Mouse (Mus musculus): ENCODE data around the gene Rbbp8nl.
"Not testable (repeated sequence)": the region's sequence is repeated elsewhere in the genome, so short reads cannot be mapped to it uniquely, and the experiment has no call there.

Rbbp8nl gene

DNA sequence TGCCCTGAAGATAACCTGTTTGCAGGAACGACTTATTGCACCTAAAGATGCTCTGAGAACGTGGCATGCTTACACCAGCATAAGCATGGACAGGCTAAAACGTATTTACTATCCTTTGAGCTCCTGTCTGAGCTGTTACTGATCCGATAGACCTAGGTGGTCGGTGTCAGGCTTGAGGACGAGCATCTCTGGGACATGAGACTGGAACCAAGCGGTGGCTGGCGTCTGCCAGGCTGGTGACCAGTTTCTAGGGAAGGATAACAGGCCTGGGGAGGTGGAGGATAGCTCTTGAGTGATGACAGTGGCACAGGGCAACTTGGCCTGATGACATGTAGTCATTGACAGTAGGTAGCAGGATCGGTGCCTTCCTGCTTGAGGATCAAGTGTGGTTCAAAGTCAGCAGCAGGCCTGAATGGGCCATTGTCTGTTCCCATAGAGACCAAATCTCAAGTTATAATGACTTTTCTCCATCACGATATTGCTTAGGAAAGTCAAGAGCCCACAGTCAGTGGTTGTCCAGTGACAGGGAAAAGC lies 30.7 kb downstream of the Rbbp8nl start:
- DNase-seq (ENCODE audit: extremely low spot score, low read depth, low spot score) = not testable (repeated sequence)

DNA sequence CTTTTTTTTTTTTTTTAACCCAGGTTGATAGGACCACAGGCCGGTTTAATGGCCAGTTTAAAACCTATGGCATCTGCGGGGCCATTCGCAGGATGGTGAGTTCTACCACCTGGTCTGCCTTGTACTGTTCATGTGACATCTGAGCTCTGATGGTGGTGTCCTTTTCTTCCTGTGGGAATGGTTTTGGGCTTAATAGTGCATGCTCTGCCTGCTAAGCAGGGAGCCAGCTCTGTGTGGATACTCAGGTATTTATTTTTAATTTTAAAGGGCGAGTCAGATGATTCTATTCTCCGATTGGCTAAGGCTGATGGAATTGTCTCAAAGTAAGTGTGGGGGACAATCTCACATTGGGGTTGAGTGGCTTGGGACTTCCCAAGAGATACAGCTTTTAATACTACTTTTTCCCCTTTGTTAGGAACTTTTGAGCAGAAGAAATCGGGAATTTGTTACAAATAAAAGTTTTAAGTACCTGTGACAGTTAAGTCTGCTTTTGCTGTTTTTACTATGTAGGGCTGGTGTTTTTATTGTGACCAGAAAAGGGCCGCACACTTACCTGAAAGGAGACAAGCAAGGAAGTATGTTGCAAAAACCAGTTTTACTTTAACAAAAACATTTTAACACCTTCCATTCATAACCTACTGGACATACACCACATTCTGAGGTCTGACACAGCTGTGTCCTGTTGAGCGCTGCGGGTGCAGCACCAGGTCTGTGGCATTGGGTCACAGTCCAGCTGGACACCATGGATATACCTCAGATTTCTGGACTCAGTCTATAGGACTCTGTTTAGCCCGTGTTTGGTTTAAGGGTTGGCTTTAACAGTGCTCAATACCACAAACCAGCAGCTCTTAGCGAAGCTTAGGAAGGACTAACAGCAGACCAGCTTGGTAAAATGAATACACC lies 31.5 kb downstream of the Rbbp8nl start:
- DNase-seq (ENCODE audit: extremely low spot score, low read depth, low spot score) = no peak

DNA sequence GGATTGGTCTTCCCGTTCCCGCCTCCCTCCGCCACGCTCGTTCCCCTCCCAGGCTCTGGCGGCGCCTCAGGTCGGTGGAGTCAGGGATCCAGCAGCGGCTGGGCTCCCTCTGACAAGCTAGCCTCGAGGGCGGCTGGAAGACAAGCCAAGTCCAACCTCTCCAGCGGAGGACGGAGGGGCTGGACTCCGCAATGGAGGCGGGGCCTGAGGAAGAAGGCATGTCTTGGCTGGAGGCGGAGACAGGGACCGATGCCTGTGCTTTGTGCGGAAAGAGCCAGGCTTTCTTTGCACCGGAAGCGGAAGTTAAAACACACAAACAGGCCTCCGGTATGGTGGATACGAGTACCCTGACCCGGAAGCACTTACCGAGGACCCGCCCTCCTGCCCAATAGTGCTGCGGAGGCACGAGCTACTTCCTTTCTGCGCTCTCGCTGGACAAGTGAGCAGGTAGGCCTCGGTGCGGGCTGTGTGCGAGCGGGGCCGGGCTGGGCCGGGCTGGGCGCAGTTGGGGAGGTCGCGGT lies 32.6 kb downstream of the Rbbp8nl start, which contains the start of gene Rps21:
Gene Rps21 (plus strand): TSS at position 377 of the 521 bp plus-strand sequence.
- DNase-seq (ENCODE audit: extremely low spot score, low read depth, low spot score) = peak; percentile 98

DNA sequence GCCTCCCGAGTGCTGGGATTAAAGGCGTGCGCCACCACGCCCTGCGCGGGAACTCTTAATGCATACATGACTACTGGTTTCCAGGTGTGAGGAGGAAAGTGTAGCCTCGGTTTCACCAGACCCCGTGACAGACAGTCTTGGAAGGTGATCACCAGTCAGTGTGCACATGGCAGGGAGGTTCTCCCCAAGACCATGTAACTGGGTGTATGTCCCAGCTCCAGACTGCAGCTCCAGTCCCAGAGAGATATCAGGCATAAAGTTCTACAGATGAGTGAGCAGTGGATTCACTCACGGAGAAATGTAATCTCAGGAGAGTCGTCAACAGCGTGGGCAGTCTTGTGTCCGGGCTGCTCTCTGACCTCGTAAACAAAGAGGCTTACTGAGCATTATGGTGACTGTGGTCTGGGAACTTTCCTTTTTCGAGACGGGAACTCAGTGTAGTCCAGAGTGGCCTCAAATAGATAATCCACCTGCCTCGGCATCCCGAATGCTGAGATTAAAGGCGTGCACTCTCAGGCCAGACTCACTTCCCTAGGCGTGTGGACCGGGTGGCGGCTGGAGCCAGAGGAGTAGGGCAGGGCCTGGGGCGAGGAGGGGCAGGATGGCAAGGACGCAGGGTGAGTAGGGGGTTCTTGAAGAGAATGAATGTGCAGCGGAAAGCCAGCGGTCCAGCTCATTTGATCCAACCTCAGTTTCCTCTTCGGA lies 33.2 kb downstream of the Rbbp8nl start:
- no peak for DNase-seq (ENCODE audit: extremely low spot score, low read depth, low spot score)

DNA sequence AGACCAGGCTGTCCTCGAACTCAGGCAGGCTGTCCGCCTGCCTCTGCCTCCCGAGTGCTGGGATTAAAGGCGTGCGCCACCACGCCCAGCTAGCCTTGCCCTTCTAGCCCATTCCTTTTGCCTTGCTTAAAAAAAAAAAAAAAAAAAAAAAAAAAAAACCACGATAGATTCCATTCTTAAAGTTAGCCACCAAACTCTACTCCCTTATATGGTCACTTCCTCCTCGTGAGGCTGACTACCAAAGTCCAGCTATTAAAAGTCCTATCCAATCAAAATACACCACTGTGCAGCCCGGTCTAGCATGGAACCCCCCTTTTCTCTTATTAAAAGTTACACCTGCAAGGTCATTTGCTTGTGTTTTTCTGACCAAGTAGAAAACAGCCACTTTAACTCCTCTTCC lies 34.0 kb downstream of the Rbbp8nl start:
- no peak for DNase-seq (ENCODE audit: extremely low spot score, low read depth, low spot score)

DNA sequence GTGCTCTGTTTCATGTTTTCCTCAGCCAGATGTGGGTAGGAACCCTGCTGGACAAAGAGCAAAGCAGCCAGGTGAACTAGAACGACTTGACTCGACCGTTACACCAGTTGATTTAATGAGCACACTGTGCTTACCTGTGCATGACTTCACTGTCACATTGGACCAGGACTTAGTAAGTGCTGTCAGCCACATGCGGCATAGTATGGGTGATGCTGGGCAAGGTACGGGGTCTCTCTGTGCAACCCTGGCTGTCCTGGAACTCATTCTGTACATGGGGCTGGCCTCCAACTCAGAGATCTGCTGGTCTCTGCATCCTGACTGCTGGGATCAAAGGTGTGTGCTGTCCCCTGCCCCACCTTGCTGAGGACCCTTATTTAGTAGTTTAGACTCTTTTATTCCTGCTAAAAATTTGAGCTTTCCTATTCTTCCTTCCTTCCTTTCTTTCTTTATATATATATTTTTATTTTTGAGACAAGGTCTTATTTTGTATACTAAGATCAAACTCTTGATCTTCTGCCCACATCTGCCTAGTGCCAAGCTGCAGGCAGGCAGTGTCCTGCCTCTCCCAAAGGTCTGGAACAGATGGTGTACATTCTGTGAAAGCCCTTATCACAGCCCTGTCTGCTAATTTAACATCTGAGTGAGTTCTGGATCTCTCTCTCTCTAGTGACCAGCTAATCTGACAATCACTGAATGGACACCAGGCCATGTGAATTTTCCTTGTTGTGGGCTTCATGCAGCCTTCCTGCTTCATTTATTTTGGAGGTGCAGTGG lies 35.1 kb downstream of the Rbbp8nl start:
- no peak for DNase-seq (ENCODE audit: extremely low spot score, low read depth, low spot score)

DNA sequence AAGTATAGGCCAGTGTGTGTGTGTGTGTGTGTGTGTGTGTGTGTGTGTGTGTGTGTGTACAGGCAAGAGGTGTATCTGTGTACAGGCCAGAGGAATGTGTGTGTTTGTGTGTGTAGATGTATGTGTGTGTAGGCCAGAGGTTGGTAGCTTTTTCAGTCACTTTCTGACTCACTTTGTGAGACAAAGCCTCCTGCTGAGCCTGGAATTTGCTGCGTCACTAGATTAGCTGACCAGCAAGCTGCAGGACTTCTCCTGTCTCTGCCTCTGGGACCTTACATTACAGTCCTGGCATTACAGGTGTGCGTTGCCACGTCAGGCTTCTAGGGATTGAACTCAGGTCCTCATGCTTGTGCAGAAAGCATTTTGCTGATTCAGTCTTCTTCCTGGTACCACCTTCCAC lies 37.8 kb downstream of the Rbbp8nl start:
- DNase-seq (ENCODE audit: extremely low spot score, low read depth, low spot score) = no peak

DNA sequence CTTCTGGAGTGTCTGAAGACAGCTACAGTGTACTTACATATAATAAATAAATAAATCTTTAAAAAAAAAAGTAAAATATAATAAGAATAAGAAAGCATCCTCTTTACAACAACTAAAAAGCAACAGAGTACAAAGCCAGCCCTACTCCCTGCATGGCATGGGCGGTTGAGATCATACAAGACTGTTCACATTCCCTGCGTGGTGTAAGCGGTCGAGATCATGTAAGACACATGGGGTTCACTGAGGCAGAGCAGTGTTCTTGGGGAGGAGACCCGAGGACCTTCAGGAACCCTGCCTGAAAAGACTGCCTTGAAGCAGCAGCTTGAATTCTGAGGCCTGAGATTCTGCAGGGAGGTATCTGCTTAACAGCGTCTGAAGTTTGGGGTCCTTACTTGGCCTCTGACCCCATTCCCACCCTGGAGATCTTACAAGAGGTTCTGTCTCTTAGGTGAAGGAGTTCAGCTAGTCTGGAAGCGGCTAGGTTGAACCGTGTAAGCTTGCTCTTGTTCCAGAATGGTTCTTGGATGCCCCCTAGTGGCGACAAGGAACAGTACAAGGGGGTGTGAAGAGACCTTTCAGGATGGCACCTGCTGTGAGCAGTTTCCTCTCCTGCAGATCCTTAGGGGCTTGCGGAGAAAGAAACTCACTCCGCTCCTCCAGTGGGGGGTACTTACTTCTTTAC lies 38.6 kb downstream of the Rbbp8nl start:
- DNase-seq (ENCODE audit: extremely low spot score, low read depth, low spot score) = peak; percentile 81

DNA sequence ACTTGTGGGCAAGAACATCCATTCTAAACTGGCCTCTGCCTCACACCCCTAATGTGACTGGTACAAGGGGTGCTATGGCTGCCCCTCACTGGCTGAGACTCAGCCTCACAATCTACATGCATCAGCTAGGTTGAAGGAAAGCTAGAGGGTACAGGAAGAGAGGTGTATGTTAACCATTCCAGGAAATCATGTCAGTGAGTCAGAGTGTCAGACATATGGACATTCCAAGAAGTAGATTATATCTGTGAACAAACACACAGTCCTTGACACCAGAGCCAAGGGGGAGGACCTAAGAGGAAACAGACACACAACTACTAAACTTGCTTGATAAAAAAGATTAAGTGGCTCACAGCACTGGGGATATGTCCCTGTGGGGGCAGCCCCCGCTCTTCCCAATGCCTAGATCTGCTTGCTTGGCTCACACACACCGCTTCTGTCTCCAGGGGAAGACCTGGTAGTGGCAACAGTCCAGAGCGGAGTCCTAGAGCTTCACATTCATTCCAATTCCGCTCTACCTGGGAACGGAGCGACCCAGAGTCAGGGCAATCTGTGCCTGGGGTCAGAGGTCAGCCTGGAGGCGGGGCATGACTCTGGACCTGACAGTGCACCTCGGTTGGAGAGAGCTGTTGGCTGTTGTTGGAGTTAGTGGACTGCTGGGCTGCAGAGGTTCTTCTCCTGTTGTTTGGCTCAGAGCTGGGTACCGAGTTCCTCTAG lies 40.6 kb downstream of the Rbbp8nl start:
- no peak for DNase-seq (ENCODE audit: extremely low spot score, low read depth, low spot score)

DNA sequence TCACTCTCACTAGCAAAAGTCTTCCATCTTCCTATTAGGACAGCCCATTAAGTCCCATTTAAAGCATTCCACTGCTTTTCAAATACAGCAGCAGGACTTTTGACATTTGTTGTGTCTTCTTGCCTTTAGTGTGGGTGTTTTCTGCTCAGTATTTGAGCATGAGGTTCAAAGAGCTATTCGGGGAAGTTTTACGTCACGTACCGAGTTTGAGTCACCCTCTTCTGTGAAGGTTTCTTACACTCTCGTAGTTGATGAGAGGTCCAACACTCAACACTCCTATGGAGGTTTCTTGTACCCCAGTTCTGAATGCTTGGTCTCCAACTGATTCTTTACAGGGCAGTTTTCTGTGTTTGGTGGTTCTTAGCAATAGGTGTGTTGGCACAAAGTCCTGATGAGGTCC lies 41.8 kb downstream of the Rbbp8nl start:
- no peak for DNase-seq (ENCODE audit: extremely low spot score, low read depth, low spot score)

DNA sequence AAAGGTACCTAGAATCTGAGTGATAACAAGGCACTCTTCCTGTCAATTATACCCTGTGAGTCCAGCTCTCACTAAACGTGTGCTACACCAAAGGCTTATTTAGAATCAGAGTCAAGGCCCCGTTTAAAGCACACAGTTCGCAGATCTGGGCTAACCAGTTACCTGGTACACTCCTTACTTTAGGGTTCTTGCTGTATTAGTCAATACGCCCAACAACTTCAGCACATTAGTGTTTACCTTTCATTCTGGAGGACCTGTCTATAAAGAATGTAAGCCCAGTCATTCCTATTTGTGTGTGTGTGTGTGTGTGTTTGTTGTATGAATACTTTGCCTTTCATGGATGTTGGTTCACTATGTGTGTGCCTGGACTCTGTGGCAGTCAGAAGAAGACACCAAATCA lies 46.6 kb downstream of the Rbbp8nl start:
- no peak for DNase-seq (ENCODE audit: extremely low spot score, low read depth, low spot score)

DNA sequence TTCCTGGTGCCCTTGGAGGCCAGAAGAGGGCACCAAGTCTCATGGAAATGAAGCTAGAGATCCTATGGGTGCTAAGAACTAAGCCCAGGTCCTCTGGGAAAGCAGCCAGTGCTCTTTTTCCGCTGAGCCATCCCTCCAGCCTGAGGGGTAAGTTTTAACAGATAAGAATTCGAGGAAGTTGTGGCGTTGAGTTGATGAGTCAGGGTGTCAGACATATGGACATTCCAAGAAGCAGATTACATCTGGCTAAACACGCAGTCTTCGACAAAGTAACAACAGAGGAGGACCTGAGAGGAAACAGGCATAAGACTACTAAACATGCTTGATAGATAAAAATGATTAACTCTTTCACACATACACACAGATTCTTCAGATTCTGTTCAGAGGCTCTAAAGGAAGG lies 51.1 kb downstream of the Rbbp8nl start:
- DNase-seq (ENCODE audit: extremely low spot score, low read depth, low spot score) = no peak

DNA sequence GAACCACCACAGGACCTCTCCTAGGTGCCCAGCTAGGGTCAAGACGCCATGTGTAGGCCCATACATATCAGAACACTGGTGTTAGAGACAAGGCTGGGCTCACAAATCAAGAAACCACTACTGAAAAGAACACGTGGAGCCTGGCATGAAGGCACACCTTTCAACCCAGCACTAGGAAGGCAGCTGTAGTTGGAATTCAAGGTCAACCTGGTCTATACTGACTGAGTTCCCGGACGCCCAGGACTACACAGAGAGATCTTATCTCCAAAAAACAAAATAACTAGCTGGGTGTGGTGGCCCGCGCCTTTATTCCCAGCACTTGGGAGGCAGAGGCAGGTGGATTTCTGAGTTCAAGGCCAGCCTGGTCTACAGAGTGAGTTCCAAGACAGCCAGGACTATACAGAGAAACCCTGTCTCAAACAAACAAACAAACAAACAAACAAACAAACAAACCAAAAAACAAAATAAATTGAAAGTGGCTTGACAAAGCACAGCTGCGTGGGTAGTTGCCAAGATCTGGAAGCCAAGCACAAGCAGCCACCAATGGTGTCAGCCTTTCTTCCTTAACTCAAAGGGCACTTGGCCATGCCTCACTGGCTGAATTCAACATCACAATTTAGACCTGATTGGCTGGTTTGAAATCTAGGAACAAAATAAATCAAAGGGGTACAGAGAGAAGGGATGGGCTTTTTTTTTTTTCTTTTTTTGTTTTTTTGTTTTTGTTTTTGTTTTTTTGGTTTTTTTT lies 51.9 kb downstream of the Rbbp8nl start:
- no peak for DNase-seq (ENCODE audit: extremely low spot score, low read depth, low spot score)

DNA sequence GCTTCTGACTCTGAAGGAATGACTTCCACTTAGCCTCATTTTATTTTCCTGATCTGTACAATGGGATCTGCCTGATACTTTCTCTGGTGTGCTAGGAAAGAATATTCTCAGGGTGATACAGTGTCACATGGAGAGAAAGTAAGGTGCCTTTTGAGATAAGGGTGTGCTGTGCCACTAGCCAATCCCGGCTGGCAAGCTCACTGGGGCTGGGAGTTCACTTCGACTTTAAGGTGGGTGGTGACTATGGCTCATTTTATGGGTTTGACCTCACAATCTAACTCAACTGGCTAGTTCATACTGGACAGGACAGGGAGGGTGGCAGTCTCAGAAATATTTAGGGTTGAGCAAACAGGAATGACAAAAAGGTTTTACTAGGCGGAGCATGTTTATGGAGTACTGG lies 52.7 kb downstream of the Rbbp8nl start:
- no peak for DNase-seq (ENCODE audit: extremely low spot score, low read depth, low spot score)

DNA sequence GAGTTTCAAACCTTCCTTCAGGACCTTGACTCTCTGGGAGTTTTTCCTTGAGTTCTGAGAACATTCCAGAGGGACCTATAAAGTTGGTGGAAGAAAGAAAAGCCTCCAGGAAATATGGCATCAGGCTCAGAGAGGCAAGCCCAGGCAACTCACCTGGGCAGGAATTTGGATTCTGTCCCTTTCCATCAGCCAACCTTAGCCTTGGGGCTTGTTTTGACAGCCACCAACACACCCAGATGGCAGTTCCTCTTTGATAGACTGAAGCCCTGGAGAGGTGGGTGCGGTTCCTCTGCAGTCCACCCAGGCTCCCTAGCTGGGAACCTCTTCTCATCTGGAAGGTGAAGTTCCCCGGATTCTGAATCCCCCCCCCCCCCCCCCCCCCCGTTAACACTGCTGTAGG lies 53.2 kb downstream of the Rbbp8nl start:
- DNase-seq (ENCODE audit: extremely low spot score, low read depth, low spot score) = no peak

DNA sequence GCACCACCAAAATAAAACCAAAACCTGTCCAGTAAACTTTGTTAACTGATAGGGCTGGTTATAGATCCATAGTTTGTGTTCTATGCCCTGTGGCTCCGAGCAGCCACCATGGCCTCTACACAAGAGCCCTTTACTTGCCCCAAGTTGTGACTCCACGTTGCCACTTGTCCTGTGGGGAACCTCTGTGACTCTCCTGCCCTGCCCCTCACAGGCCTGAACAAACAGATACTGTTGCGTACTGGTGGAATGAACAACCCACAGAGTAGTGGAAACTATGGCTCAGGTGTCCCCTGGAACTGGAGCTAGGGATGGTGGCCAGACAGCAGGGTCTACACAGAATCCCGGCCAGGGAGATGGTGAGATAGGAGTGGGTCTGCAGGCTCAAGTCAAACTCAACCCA lies 53.9 kb downstream of the Rbbp8nl start:
- DNase-seq (ENCODE audit: extremely low spot score, low read depth, low spot score) = no peak

DNA sequence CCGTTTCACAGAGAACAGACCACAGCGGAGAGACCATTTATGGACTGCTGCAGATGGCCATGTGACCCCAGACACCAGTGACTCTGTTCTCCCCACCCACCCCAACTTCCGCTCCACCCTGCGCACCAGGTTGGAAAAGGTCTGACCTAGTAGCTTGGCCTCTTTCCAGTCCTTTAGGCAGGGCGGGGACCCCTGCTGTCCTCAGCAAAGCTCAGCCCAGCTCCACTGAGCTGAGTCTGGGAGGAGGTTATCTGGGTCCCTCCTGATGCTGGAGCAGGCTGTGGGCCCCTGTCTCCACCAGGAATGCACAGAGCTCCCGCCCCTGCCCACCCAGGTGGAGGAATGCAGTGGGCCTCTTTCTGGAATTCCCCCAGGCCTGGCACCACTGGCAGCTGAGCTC lies 54.7 kb downstream of the Rbbp8nl start:
- DNase-seq (ENCODE audit: extremely low spot score, low read depth, low spot score) = no peak

DNA sequence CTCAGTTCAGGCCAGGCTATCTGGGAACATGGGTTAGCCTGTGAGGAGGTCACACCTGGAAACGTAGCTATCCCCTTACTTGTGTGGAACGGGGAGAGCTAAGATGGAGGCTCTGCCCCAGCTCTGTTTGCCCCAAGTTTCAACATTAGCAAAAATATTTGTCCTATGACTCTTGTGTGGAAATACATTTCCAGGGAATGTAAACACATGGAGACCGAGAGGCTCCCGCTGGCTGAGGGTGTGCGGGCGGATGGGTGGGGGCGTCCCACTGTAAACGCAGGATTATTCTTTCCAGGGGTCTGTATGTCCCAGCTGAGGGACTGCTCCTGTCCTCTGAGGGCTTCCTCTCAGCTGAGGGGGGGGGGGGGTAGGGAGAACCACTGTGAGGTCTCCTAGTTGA lies 55.3 kb downstream of the Rbbp8nl start:
- no peak for DNase-seq (ENCODE audit: extremely low spot score, low read depth, low spot score)
